Mouse (Mus musculus) heart, postnatal 14 days (tissue): ENCODE data around the gene Cnga1. TPM values are rescaled to one million over a fixed set of nuclear protein-coding genes. Genes with fewer than 3 reads are reported as not detected.
A peak's percentile ranks its signal among the peaks of the same experiment; 100 is the strongest.

ENCODE experiments used
- DNase-seq, 2 experiments: peaks; one replicate each; pipeline ENCODE4 v3.0.0; 2021 to 2022
- intact Hi-C: fragments of 180-260 bp; cut with DNase I; formaldehyde crosslinking; loops from one replicate; pipeline ENCODE4 v1.15.1; 2025
- total RNA-seq, 2 experiments: library from RNA; stranded (reverse); gene quantifications; 2 replicates each; pipeline ENCODE4 v1.2.3; 2021

Gene Cnga1
- total RNA-seq, 2 experiments from 2014 or later = 0.29 TPM; not detected in 1

GRCm38 (mm10) chr5:72558716-72559526 lies 85.2 kb downstream of the Cnga1 start:
- DNase-seq = peak in 1 of 2 experiments; percentile 60
- intact Hi-C loops = no loop called here

DNA sequence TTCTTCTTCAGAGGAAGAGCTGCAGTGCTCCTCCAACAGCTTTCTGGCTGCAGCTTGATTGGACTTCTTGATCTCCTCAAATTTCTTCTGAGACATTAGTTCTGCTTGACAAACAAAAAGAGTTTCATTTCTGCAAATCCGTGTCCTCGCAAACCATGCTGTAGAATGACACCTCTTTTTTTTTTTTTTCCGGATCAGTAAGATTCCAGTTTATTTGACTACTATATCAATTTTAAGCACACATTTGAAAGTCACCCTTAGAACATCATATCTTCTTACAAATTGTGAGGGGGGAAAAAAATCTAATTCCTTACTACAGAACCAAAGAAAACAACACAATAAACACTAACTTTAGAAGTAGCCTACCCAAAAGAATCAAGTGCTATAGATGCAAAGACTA lies 87.8 kb downstream of the Cnga1 start:
- intact Hi-C loops = no loop called here
- DNase-seq = no peak

Other genes starting within 250 kb of the Cnga1 start
- gene Corin, start 139.8 kb downstream of the Cnga1 start, total RNA-seq = 100 to 1,000 TPM in 1 of 2 experiments, 10 to 100 TPM in 1; 99.7 to 132 TPM
- 1 to 10 TPM; 6.0 to 6.7 TPM for gene Nfxl1, start 84.6 kb downstream of the Cnga1 start, total RNA-seq
- gene Zar1, start 63.0 kb downstream of the Cnga1 start, total RNA-seq = not detected
- gene Gm5868, start 56.7 kb downstream of the Cnga1 start, total RNA-seq = not detected
- under 1 TPM in 1 of 2 experiments, not detected in 1; 0.49 TPM for gene Nipal1, start 3.5 kb upstream of the Cnga1 start, total RNA-seq
- 1 to 10 TPM in 1 of 2 experiments, under 1 TPM in 1; 0.05 to 1.0 TPM for gene Txk, start 108.5 kb upstream of the Cnga1 start, total RNA-seq
- 10 to 100 TPM; 11.0 to 11.9 TPM for gene Tec, start 224.2 kb upstream of the Cnga1 start, total RNA-seq